Mouse (Mus musculus): ENCODE measurements around the gene Slc15a3. TPM values are rescaled to one million over a fixed set of nuclear protein-coding genes. Genes with fewer than 3 reads are reported as not detected.

Gene Slc15a3
- polyA plus RNA-seq, 1 experiment from 2014 or later = 0.33 TPM

DNA sequence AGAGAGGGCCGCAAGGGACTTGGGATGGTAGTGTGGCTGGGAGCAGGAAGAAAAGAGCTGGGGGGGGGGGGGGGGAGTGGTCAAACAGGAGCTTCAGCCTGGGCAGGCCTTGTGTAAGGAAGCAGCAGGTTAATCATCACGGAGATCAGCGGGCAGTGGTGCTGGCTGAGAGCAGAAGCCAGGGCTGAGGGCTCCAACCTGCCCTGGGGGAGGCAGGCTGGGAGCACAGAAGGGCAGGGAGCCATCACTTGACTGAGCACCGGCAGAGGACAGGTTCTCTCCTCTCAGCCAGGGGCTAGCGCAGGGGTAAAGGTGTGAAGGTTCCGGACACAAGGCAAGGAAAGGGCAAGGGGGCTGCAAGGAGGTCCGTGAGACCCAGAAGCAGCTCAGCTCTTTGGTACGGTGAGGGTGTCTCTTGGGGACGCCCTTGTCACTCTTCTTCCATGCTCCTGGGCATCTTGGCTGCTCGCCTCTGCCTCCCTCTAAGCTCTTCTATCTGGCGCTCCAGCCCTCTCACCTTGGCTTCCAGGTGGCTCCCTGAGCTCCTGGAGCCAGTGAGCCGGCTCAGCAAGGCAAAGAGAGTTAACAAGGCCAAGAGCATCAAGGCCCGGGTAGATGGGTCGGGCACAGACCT is 31.9 kb downstream of the Slc15a3 start:
- no peak for ATAC-seq
- H3K4me2 ChIP-seq (ENCODE audit: low read length) = no peak overlapping the region
- H3K9ac ChIP-seq (ENCODE audit: low read depth, low read length) = no peak overlapping the region
- H3K27ac ChIP-seq (ENCODE audit: low read depth, low read length) = no peak overlapping the region
- no peaks in the 10 kb centered on the region for H3K9me3 ChIP-seq (ENCODE audit: control insufficient read depth, low read length)
- H3K4me3 ChIP-seq (ENCODE audit: low read length) = no peak overlapping the region
- peaks cover 22% of the 10 kb centered on the region for H3K4me1 ChIP-seq (ENCODE audit: control insufficient read depth, insufficient read depth, low read depth, low read length)
- peaks cover 25% of the 10 kb centered on the region for H3K36me3 ChIP-seq (ENCODE audit: control insufficient read depth, insufficient read depth, low read length)
- WGBS = 78% methylated on average over 14 of the region's 14 CpGs
- H3K27me3 ChIP-seq (replicated peaks; ENCODE audit: control insufficient read depth, insufficient read depth, low read length) = no peaks in the 10 kb centered on the region

DNA sequence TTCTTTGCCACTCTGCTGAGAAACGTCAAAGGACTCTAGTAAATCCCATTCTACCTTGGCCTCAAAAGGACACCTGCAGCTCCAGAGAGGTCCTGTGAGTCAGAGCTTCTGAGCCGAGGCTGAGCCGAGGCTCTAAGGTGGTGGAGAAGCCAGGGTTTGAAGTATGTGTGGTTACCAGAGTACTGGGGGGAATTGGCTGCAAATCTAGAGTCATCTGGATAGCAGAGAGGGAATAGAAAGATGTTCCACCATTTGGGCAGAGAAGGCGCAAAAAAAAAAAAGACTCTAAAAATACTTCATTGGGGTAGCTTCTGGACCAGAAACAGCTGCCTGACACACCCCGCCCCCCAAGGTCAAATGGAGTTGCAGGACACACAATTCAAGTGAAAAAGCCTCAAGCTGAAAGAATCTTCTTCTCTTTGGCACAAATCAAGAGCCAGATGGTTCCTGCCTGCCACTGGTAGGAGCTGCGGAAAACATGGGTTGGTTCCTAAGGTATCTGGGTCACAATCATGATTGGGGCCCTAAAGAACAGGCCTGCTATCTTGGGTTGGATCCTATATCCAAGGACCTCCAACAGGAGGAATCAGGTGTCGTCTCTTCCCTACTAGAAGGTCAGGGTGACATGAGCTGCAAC is 38.8 kb downstream of the Slc15a3 start:
- Histone ChIP-seq H3K4me2 (ENCODE audit: low read length) (no peak overlapping the region), H3K4me1 (ENCODE audit: control insufficient read depth, insufficient read depth, low read depth, low read length) (peaks cover 16% of the 10 kb centered on the region), H3K9me3 (ENCODE audit: control insufficient read depth, low read length) (no peaks in the 10 kb centered on the region), H3K36me3 (ENCODE audit: control insufficient read depth, insufficient read depth, low read length) (peaks cover 7% of the 10 kb centered on the region), H3K9ac (ENCODE audit: low read depth, low read length) (no peak overlapping the region), H3K4me3 (ENCODE audit: low read length) (no peak overlapping the region), H3K27me3 (replicated peaks; ENCODE audit: control insufficient read depth, insufficient read depth, low read length) (no peaks in the 10 kb centered on the region), H3K27ac (ENCODE audit: low read depth, low read length) (no peak overlapping the region)
- 91% methylated on average over 7 of the region's 7 CpGs for WGBS
- no peak for ATAC-seq

DNA sequence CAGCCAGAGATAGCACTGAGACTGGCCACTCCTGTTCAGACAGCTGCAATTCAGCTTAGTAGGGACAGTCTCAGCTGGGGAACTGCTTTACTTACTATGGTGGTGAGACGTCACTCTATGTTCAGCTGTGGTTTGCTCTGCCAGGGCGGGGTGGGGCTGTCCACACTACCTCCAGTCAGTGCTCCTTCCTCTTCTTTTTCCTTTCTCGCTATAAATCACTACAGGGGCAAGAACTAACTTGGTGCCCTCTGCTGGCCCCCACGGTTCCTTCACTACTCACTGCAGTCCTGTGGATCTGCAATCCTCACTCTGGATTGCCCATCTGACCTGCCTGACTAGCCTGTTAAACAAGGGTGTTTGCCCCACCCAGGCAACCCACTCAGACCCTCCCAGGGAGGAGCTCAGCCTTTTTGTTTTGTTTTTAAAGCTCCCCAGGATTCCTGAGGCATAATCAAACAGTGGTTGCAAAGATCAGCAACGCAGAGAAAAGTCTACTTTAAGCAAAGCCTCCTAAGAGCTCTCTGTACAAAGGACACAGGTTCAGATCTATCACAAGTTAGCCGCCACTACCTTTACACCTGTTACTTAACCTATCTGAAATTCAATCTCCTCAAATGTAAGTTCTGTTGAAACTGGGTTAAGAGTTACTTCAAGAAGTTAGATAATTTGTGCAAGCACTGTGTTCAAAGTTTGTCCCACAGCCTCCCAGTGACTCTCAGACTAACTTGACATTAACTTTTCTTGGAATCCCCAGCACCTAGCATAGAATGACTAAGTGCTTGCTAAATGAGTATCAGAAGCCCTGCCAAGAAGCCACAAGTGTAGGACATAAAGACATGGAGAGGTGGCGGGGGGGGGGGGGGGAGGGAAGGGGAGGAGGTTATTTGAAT is 40.8 kb downstream of the Slc15a3 start:
- Histone ChIP-seq H3K4me2 (ENCODE audit: low read length) (peak overlapping the region; percentile 92), H3K9me3 (ENCODE audit: control insufficient read depth, low read length) (0 out of 2 replicates have a peak, but pooled peaks cover 3% of the 10 kb centered on the region), H3K4me3 (ENCODE audit: low read length) (peak overlapping the region; percentile 72), H3K36me3 (ENCODE audit: control insufficient read depth, insufficient read depth, low read length) (no peaks in the 10 kb centered on the region), H3K9ac (ENCODE audit: low read depth, low read length) (peak overlapping the region; percentile 80), H3K4me1 (ENCODE audit: control insufficient read depth, insufficient read depth, low read depth, low read length) (peaks cover 16% of the 10 kb centered on the region), H3K27ac (ENCODE audit: low read depth, low read length) (peak overlapping the region; percentile 98), H3K27me3 (replicated peaks; ENCODE audit: control insufficient read depth, insufficient read depth, low read length) (no peaks in the 10 kb centered on the region)
- ATAC-seq = no peak
- WGBS = 46% methylated on average over 6 of the region's 7 CpGs

DNA sequence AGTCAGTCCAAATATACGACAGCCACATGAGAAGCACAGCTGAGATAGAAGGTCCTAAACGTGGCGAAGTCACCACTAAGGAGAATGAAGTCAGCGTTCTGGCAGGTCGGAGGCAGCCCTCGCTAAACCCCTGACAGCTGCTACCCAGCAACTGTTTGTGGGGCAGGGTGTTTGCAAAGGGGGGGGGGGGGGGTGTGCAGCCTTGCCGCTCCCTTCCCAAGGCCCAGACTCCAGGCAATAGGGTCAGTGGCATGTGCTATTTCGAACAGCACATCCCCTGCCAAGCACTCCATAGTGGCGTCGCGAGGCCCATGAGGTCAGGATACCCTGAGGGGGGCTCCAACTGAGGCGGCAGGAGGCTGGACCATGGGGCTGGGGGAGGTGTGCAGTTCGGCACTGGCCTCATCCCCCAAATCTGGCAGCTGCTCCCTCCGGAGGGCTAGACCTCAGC is 41.5 kb downstream of the Slc15a3 start:
- Histone ChIP-seq H3K36me3 (ENCODE audit: control insufficient read depth, insufficient read depth, low read length) (no peaks in the 10 kb centered on the region), H3K27me3 (replicated peaks; ENCODE audit: control insufficient read depth, insufficient read depth, low read length) (no peaks in the 10 kb centered on the region), H3K4me1 (ENCODE audit: control insufficient read depth, insufficient read depth, low read depth, low read length) (peaks cover 16% of the 10 kb centered on the region), H3K27ac (ENCODE audit: low read depth, low read length) (peak overlapping the region; percentile 98), H3K4me3 (ENCODE audit: low read length) (peak overlapping the region; percentile 72), H3K4me2 (ENCODE audit: low read length) (peak overlapping the region; percentile 92), H3K9ac (ENCODE audit: low read depth, low read length) (peak overlapping the region; percentile 80), H3K9me3 (ENCODE audit: control insufficient read depth, low read length) (0 out of 2 replicates have a peak, but pooled peaks cover 3% of the 10 kb centered on the region)
- ATAC-seq = no peak; the same call in 1 of the 2 replicates
- WGBS = 0% methylated on average over 14 of the region's 14 CpGs

GRCm38 (mm10) chr19:10881426-10882154 is 42.1 kb downstream of the Slc15a3 start, which contains the start of gene Tmem109:
TSS of gene Tmem109 (minus strand) at chr19:10882001.
- ATAC-seq = peak; percentile 95
- Histone ChIP-seq H3K27me3 (replicated peaks; ENCODE audit: control insufficient read depth, insufficient read depth, low read length) (no peaks in the 10 kb centered on the region), H3K27ac (ENCODE audit: low read depth, low read length) (peak within 1 kb of the TSS; percentile 98), H3K4me2 (ENCODE audit: low read length) (peak within 1 kb of the TSS; percentile 92), H3K4me3 (ENCODE audit: low read length) (peak within 1 kb of the TSS; percentile 72), H3K4me1 (ENCODE audit: control insufficient read depth, insufficient read depth, low read depth, low read length) (peaks cover 16% of the 10 kb centered on the region), H3K9me3 (ENCODE audit: control insufficient read depth, low read length) (0 out of 2 replicates have a peak, but pooled peaks cover 3% of the 10 kb centered on the region), H3K9ac (ENCODE audit: low read depth, low read length) (peak within 1 kb of the TSS; percentile 80), H3K36me3 (ENCODE audit: control insufficient read depth, insufficient read depth, low read length) (no peaks in the 10 kb centered on the region)
- WGBS = under 1% methylated on average over 49 of the region's 49 CpGs

- H3K36me3 ChIP-seq (ENCODE audit: control insufficient read depth, insufficient read depth, low read length) = no peaks in the 10 kb centered on the region
- no peak for ATAC-seq
- WGBS = 91% methylated on average over 3 of the region's 3 CpGs
- no peaks in the 10 kb centered on the region for H3K9me3 ChIP-seq (ENCODE audit: control insufficient read depth, low read length)
- H3K27ac ChIP-seq (ENCODE audit: low read depth, low read length) = no peak overlapping the region
- no peak overlapping the region for H3K4me2 ChIP-seq (ENCODE audit: low read length)
- no peak overlapping the region for H3K4me3 ChIP-seq (ENCODE audit: low read length)
- H3K9ac ChIP-seq (ENCODE audit: low read depth, low read length) = no peak overlapping the region
- H3K4me1 ChIP-seq (ENCODE audit: control insufficient read depth, insufficient read depth, low read depth, low read length) = peaks cover 14% of the 10 kb centered on the region
- no peaks in the 10 kb centered on the region for H3K27me3 ChIP-seq (replicated peaks; ENCODE audit: control insufficient read depth, insufficient read depth, low read length)
Observed at GRCm38 (mm10) chr19:10892201-10892600, 52.7 kb downstream of the Slc15a3 start.

DNA sequence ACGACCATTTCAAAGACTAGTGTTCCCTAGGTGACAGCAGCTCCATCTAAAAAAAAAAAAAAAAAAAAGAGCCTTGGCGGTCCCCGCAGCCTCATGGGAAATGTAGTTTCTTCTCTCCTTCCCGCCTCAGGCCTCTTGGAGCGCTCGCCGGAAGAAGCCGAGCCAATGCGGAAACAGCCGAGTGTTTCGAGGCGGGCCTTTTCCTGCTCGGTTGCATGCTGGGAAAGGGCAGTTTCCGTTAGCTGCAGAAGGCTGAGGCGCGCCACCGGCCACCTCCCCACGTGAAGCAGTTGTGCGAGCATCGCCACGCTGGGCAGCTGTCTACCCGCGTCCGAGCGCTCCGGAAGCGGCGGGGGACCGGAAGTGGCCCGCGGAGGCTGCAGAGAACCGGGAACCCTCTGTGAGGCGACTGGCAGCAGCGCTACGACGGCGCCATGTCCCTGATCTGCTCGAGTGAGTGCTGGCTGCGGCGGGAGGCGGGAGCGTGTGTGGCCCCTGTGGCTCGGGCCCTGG is 55.5 kb downstream of the Slc15a3 start, which contains the start of gene Prpf19:
TSS of gene Prpf19 (plus strand) at position 216 of the 513 bp plus-strand sequence.
- peaks cover 19% of the 10 kb centered on the region for H3K36me3 ChIP-seq (ENCODE audit: control insufficient read depth, insufficient read depth, low read length)
- no peaks in the 10 kb centered on the region for H3K9me3 ChIP-seq (ENCODE audit: control insufficient read depth, low read length)
- H3K4me3 ChIP-seq (ENCODE audit: low read length) = peak within 1 kb of the TSS; percentile 94
- WGBS = under 1% methylated on average over 43 of the region's 43 CpGs
- peak; percentile 97 for ATAC-seq
- H3K27me3 ChIP-seq (replicated peaks; ENCODE audit: control insufficient read depth, insufficient read depth, low read length) = no peaks in the 10 kb centered on the region
- H3K9ac ChIP-seq (ENCODE audit: low read depth, low read length) = peak within 1 kb of the TSS; percentile 92
- H3K4me1 ChIP-seq (ENCODE audit: control insufficient read depth, insufficient read depth, low read depth, low read length) = peaks cover 15% of the 10 kb centered on the region
- peak within 1 kb of the TSS; percentile 62 for H3K4me2 ChIP-seq (ENCODE audit: low read length)
- peak within 1 kb of the TSS; percentile 95 for H3K27ac ChIP-seq (ENCODE audit: low read depth, low read length)

- H3K27me3 ChIP-seq (replicated peaks; ENCODE audit: control insufficient read depth, insufficient read depth, low read length) = no peaks in the 10 kb centered on the region
- peaks cover 15% of the 10 kb centered on the region for H3K4me1 ChIP-seq (ENCODE audit: control insufficient read depth, insufficient read depth, low read depth, low read length)
- peak overlapping the region; percentile 94 for H3K4me3 ChIP-seq (ENCODE audit: low read length)
- H3K9ac ChIP-seq (ENCODE audit: low read depth, low read length) = peak overlapping the region; percentile 92
- H3K36me3 ChIP-seq (ENCODE audit: control insufficient read depth, insufficient read depth, low read length) = peaks cover 26% of the 10 kb centered on the region
- WGBS = under 1% methylated on average over 16 of the region's 16 CpGs
- H3K9me3 ChIP-seq (ENCODE audit: control insufficient read depth, low read length) = no peaks in the 10 kb centered on the region
- H3K4me2 ChIP-seq (ENCODE audit: low read length) = peak overlapping the region; percentile 62
- ATAC-seq = no peak
- H3K27ac ChIP-seq (ENCODE audit: low read depth, low read length) = peak overlapping the region; percentile 95
Observed at GRCm38 (mm10) chr19:10895708-10896107, 56.2 kb downstream of the Slc15a3 start.

Measured in hindbrain, embryonic 16.5 days (tissue).